Mouse (Mus musculus) megakaryocyte-erythroid progenitor cell, adult 5-6 weeks (primary cell): ENCODE results near the gene Bcl2l15. TPM values are rescaled to one million over a fixed set of nuclear protein-coding genes. Genes with fewer than 3 reads are reported as not detected.
"Not testable (repeated sequence)": the region's sequence is repeated elsewhere in the genome, so short reads cannot be mapped to it uniquely, and the experiment has no call there.

Experiments
- ATAC-seq: replicated peaks from 2 replicates; pipeline ENCODE4 v1.8.0; 2016; ENCODE audit warnings: mild to moderate bottlenecking, inconsistent platforms; ENCODE audit not compliant: severe bottlenecking, poor library complexity, low FRiP score, low TSS enrichment
- total RNA-seq, 2 experiments: library from RNA; stranded (forward) in 1 of 2; stranded (reverse) in 1 of 2; fragments of 200-1000, 215-1000 nt in 1 of 2; fragments of >200 nt in 1 of 2; fragmentation: Nextera tagmentation in 1 of 2; gene quantifications; 2 replicates each; pipeline ENCODE4 v1.2.3; 2014 to 2017

Bcl2l15 gene
- total RNA-seq, 2 experiments from 2014 or later, result 6.4 to 9.3 TPM

DNA sequence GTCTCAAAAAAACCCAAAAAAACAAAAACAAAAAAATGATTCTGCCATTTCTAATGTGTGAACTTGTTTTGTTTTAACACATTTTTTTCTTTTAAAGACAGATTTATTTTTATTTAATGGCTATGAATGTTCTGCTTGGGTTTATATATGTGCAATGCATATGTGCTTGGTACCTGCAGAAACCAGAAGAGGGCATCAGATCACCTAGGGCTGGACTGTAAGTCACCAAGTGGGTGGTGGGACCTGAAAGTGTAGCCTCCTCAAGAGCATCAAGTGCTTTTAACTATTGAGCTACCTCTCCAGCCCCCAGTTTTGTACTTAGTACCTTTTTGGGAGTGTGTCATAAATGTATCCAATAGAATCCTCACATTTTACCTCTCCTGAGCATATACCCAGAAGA is 4.9 kb upstream of the Bcl2l15 start:
- ATAC-seq, result 0 out of 2 replicates have a peak, but pooled peaks have one; percentile 52

DNA sequence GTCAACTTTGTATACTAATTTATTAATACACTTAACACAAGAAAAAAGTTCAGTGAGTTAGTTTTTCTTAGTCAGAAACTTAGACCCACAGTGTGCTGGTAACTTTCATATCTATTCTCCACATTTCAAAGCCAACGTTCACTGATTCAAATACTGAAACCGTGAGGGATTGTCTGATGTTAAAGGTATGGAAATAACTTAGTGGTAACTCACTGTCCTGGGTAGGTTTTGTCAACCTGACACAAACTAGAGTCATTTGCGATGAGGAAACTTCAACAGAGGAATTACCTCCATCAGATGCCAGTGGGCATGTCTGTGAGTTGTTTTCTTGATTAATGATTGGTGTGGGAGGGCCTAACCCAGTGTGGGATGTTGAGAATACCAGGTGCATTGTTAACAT is 3.4 kb upstream of the Bcl2l15 start:
- ATAC-seq, result no peak

- ATAC-seq, result not testable (repeated sequence)
Observed at GRCm38 (mm10) chr3:103830681-103831080, 1.7 kb upstream of the Bcl2l15 start.

- no peak for ATAC-seq
Observed at GRCm38 (mm10) chr3:103831146-103831545, 1.3 kb upstream of the Bcl2l15 start.

DNA sequence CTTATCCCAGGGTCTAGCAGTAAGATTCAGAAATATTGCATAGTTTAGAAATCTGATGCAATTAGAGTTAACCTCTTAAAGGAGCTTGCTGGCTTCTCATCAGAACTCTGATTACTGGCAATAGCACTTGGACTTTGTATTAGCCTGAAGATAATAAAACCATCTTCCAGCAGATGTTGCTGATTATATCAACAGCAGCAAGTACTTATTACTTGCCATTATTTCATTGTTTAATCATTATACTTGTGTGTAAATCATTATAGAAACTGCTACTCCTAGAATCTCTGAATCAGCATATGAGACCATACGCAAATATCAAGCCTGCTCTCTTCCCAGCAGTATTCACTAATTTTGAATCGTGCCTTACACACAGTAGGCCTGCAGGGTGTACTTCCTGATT is 1.6 kb downstream of the Bcl2l15 start:
- no peak for ATAC-seq

DNA sequence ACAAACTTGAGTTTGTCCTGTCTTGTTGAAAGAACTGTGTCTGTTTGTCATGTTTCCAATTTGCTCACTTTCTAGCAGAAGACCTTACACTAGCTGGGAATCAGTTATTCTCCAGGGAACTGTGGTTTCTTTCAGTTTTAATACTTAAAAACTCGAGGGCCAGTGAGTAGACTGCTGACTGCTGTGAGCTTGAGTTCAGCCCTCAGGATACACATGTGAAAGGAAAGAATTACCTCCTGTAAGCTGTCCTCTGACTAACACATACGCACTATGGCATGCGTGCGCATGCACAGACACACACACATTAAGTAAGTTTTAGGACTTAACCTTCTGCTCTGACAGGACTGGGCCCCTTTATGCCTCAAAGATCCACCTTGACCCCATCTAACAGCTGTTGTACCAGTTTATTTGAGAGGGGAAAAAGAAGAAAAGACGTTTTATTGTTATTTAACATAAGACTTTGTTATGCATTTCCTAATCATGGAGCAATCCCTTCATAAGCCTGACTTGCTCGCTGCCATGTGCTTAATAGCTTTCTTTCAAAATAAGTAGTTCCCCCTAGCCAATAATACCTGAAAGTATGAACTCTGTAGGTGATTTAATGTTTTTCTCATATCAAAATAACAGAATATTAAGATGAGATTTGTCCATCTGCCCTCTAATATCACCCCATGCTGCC is 3.0 kb downstream of the Bcl2l15 start:
- no peak for ATAC-seq

GRCm38 (mm10) chr3:103835951-103836310 is 3.5 kb downstream of the Bcl2l15 start:
- ATAC-seq, result no peak

- no peak for ATAC-seq
Observed at GRCm38 (mm10) chr3:103836453-103836852, 4.1 kb downstream of the Bcl2l15 start.

DNA sequence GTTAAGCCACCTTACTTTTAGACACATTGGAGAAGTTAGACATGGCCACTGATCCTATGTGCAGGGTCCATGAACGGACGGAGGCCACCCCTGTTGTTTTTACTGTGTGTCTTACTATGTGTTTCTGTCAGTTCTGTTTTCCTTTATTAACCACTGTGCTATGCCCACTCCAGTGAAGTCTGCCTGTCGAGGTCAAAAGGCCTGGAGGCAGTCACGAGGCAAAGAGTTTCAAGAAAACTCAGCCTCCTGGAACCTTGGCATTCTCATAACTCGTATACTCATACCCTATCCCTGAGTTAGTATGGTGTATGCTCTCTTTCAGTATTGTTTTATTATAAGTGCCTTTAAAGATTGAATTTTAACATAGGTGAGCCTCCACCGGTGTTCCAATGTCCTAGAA is 7.3 kb downstream of the Bcl2l15 start:
- ATAC-seq, result no peak

GRCm38 (mm10) chr3:103840195-103840594 is 7.8 kb downstream of the Bcl2l15 start:
- ATAC-seq, result not testable (repeated sequence)

GRCm38 (mm10) chr3:103840946-103841345 is 8.5 kb downstream of the Bcl2l15 start:
- not testable (repeated sequence) for ATAC-seq

- no peak; the same call in 1 of the 2 replicates for ATAC-seq
Observed at GRCm38 (mm10) chr3:103850644-103851363, 18.4 kb downstream of the Bcl2l15 start.

- no peak for ATAC-seq
Observed at GRCm38 (mm10) chr3:103851481-103851880, 19.1 kb downstream of the Bcl2l15 start.

DNA sequence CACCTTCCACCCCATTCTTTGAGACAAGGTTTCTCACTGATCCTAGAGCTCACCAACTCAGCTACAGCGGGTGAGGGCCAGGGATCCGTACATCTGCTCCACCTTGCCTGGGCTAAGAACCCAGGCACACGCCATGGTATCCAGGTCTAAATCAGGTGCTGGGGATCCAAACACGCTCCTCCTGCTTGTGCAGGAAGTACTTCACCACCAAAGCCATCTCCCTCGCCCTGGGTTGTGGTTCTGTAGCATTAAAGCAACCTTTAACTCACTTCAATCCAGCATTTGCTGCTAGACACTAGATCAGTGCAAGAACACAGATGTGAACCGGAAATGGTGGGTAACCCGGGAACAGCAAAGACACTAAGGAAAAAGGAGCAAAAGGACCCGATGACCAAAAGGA is 19.5 kb downstream of the Bcl2l15 start:
- ATAC-seq, result no peak

- ATAC-seq, result peak; percentile 86
Observed at GRCm38 (mm10) chr3:103852565-103853299, 20.3 kb downstream of the Bcl2l15 start.

- ATAC-seq, result no peak
Observed at GRCm38 (mm10) chr3:103853804-103854203, 21.4 kb downstream of the Bcl2l15 start.

- ATAC-seq, result no peak
Observed at GRCm38 (mm10) chr3:103857036-103857805, 24.8 kb downstream of the Bcl2l15 start.

DNA sequence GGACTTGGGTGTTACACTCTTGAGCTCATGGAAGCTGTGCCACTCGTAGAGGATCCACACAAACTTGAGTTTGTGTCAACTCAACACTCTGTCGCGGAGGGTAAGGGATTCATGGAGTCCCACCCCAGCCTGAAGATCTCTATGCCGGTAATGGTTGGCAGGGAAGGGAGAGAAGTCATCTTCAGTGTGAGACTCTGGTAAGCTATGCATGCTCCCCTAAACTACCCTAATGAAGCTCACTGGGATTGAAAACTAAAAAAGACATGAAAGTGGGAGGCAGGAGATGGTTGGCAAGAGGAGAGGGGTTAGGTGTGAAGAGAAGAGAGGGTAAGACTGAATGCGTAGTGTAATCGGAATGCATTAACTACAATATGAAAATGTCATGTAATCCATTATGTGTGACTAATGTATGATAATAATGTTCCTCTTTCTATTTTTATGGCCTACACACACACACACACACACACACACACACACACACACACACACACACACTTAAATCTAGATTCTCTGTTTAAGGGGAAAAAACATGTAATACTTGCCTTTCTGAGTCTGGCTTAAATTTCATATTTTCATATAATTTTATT is 25.7 kb downstream of the Bcl2l15 start:
- no peak for ATAC-seq
